Mouse (Mus musculus): ENCODE measurements around the gene Acsl1.
"Not testable (repeated sequence)": the region's sequence is repeated elsewhere in the genome, so short reads cannot be mapped to it uniquely, and the experiment has no call there.

The Acsl1 gene

GRCm38 (mm10) chr8:46559428-46559827 is 88.6 kb downstream of the Acsl1 start:
- DNase-seq (ENCODE audit: low read depth, low spot score) = no peak

DNA sequence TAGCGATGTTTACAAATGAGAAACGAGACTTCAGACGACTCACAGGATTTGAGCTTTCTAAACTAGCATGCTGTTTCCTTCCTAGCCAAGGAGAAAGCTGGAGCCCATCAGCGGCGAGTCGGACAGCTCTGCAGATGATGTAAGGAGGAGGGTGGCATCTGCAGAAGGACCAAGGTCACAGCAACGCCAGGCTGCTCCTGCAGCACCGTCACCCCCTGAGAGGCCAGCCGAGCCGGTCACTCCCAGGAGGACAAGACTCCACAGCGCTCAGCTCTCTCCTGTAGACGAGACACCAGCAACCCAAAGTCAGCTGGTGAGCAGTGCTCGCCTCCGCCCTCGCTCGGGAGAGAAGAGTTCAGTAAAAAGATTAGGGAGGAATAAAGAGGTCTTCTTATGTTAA is 91.5 kb downstream of the Acsl1 start:
- no peak for DNase-seq (ENCODE audit: low read depth, low spot score)

GRCm38 (mm10) chr8:46566914-46567529 is 96.2 kb downstream of the Acsl1 start:
- no peak for DNase-seq (ENCODE audit: low read depth, low spot score)

DNA sequence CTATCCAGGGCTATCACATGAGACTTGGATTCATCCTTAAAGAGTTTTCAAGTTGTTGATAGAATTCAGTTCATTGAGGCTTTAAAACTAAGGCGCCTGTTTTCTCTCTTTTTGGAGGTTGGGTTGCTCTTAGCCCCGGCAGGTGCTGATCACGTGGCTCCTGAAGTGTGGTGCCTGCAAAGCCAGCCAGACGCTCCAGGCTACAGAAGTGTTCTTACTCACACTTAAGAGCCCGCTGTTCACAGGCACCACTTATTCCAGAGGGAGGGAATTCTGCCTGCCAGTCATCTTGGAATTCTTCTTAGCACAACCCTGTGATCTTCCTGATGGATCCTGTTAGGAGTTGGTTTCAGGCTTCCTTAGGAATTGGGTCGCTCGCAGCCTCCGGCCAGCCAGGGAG is 97.1 kb downstream of the Acsl1 start:
- DNase-seq (ENCODE audit: low read depth, low spot score) = no peak

DNA sequence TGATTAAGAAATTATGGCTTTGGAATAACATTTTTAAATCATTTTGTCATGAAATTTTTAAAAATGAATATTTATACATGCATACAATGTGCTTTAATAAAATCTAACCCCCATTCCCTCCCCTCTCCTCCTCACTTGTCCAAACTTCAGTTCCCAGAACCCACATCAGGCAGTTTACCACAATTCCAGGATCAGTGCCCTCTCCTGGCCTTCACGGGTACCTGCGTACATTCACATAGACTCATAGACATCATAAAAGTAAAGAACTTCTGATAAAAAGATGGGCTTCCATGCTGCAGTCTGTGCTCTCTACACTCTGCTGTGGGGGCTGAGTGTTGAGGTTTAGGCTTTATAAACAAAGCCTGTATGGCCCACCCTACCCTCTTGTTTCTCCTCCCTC is 98.1 kb downstream of the Acsl1 start:
- DNase-seq (ENCODE audit: low read depth, low spot score) = no peak

DNA sequence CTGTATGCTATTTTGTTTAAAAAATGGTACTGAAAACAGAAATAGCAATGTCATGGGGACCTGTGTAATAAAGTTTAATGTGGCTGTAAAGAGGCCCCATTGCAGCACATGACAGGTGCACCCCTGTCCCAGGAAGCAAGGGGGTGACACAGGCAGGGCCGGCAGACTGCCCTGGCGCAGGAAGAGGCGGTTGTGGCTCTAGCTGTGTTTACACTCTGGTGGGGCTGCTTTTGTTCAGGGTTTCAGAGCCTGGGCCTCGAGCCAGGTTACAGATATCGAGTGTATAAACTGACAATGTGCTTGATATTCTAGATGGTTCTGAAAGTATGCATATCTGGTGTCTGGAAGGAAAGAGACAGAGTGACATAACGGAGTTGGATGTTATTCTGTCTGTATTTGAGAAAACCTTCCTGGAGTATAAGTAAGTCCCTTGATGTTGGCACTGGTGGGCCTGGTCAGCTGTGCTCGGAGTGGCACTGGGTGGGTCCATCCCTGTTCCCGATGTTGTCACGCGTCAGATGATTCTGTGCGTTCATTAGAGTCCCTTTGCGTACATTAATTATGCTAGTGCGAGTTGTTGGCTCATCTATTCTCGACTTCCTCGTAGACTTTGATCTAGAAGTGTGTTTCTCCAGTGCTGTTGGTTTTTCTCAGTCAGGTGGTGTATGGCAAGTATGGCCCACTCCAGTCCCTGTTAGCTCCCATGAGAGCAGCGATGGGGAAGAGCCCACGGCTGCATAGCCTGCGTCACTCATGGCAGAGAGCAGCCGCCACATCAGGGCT is 99.0 kb downstream of the Acsl1 start:
- no peak for DNase-seq (ENCODE audit: low read depth, low spot score)

GRCm38 (mm10) chr8:46570673-46571072 is 99.8 kb downstream of the Acsl1 start:
- DNase-seq (ENCODE audit: low read depth, low spot score) = no peak

- no peak for DNase-seq (ENCODE audit: low read depth, low spot score)
Measured at GRCm38 (mm10) chr8:46573446-46573845, 102.6 kb downstream of the Acsl1 start.

DNA sequence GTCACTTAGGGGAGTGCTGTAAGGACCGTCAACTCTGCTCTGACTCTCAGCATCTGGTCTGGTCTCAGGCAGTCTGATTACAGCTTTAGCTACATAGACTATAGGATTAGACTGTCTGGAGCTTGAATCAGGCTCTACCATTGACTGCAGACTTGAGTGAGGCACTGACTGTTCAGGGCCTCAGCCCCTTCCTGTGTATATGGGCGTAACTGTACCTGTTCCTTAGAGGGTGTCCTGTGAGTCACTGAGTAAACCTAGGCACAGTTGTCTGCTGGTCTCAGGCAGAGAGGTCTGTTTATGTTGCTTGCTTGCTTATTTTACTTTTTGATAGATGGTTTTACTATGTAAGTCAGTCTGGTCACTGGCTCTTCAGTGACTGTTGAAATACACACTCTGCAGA is 103.1 kb downstream of the Acsl1 start:
- DNase-seq (ENCODE audit: low read depth, low spot score) = no peak

GRCm38 (mm10) chr8:46578794-46579193 is 108.0 kb downstream of the Acsl1 start:
- no peak for DNase-seq (ENCODE audit: low read depth, low spot score)

DNA sequence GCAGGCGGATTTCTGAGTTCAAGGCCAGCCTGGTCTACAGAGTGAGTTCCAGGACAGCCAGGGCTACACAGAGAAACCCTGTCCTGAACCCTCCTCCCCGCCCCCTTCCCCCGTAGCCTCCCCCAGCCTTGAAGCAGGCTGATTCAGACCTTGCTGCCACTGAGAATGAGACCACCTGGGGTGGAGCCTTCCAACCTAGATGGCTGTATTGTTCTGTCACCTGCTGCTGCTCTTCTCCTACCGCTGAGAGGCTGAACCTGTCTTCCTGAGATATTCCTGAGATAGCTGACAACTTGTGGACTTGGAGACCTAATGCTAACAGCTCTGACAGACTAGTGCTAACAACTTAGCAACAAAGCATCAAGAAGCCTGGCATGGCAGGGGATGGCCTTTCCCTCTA is 113.5 kb downstream of the Acsl1 start:
- not testable (repeated sequence) for DNase-seq (ENCODE audit: low read depth, low spot score)

GRCm38 (mm10) chr8:46585576-46585975 is 114.7 kb downstream of the Acsl1 start:
- no peak for DNase-seq (ENCODE audit: low read depth, low spot score)

All from retina, adult 2 months (tissue).